Mouse (Mus musculus) cortical plate, adult 2 months (tissue): ENCODE results near the gene Cacna2d2.

Experiments used
- CTCF ChIP-seq: fragments of 200-500 bp; IDR thresholded peaks from 2 replicates; pipeline ENCODE4 v1.5.1; 2011; ENCODE audit warnings: mild to moderate bottlenecking, control low read depth, low read length; ENCODE audit not compliant: insufficient read depth; ENCODE audit errors: extremely low read depth
- POLR2A ChIP-seq: fragments of 200-500 bp; IDR thresholded peaks from 2 replicates; pipeline ENCODE4 v1.6.1; 2011; ENCODE audit warnings: mild to moderate bottlenecking, low read length, control low read depth; ENCODE audit not compliant: insufficient read depth; ENCODE audit errors: extremely low read depth

GRCm38 (mm10) chr9:107456667-107457066 is 57.3 kb downstream of the Cacna2d2 start:
- TF ChIP-seq POLR2A, result no peak
- no peak for TF ChIP-seq CTCF
